Mouse (Mus musculus) intestine, embryonic 15.5 days (tissue): ENCODE data around the gene Lamtor2. TPM values are rescaled to one million over a fixed set of nuclear protein-coding genes. Genes with fewer than 3 reads are reported as not detected.
A peak's percentile ranks its signal among the peaks of the same experiment; 100 is the strongest.

Source experiments
- ATAC-seq: fragments of 200-750 bp; cut with Nextera tagmentation; 2 replicates; pipeline ENCODE4 v1.8.0; 2017; ENCODE audit warnings: moderate TSS enrichment, moderate library complexity
- H3K27ac ChIP-seq: fragments of 300-500 bp; sonication (generic); 2 replicates; pipeline ENCODE4 v1.5.1; 2015; ENCODE audit warnings: mild to moderate bottlenecking, inconsistent platforms
- H3K27me3 ChIP-seq: fragments of 300-500 bp; sonication (generic); replicated peaks from 2 replicates; pipeline ENCODE4 v1.6.1; 2015; ENCODE audit warnings: inconsistent platforms
- H3K36me3 ChIP-seq: fragments of 300-500 bp; sonication (generic); 2 replicates; pipeline ENCODE4 v1.6.1; 2015; ENCODE audit warnings: inconsistent platforms
- H3K4me1 ChIP-seq: fragments of 300-500 bp; sonication (generic); replicated peaks from 2 replicates; pipeline ENCODE4 v1.6.1; 2015; ENCODE audit warnings: inconsistent platforms
- H3K4me2 ChIP-seq: fragments of 300-500 bp; sonication (generic); replicated peaks from 2 replicates; pipeline ENCODE4 v1.6.1; 2015; ENCODE audit warnings: mild to moderate bottlenecking, inconsistent platforms
- H3K4me3 ChIP-seq: fragments of 300-500 bp; sonication (generic); replicated peaks from 2 replicates; pipeline ENCODE4 v1.5.1; 2015; ENCODE audit warnings: inconsistent platforms
- H3K9ac ChIP-seq: fragments of 300-500 bp; sonication (generic); 2 replicates; pipeline ENCODE4 v1.6.1; 2015; ENCODE audit warnings: inconsistent platforms
- H3K9me3 ChIP-seq: fragments of 300-500 bp; sonication (generic); 2 replicates; pipeline ENCODE4 v1.6.1; 2016; ENCODE audit warnings: inconsistent platforms
- WGBS: fragments of 180-500 bp; shearing (Covaris S2); methylation state at CpG from one replicate; pipeline ENCODE4 v1.1.7; 2015; 5-methylcytosine and 5-hydroxymethylcytosine counted together
- polyA plus RNA-seq: library from polyadenylated mRNA; unstranded; fragments of >200 nt; fragmentation: Nextera tagmentation; extraction: Ambion mirVana; gene quantifications from 2 replicates; pipeline ENCODE4 v1.2.1, GENCODE M21; 2015

The Lamtor2 gene
- polyA plus RNA-seq, 1 experiment from 2014 or later, result 188 TPM

- WGBS, result 72% methylated on average over 10 of the region's 10 CpGs
- peak overlapping the region; percentile 41; the same call in 1 of the 2 replicates for H3K27ac ChIP-seq
- H3K9me3 ChIP-seq, result no peaks in the 10 kb centered on the region
- peaks cover 55% of the 10 kb centered on the region for H3K4me1 ChIP-seq
- ATAC-seq, result 0 out of 2 replicates have a peak, but pooled peaks have one; percentile 11
- no peak overlapping the region for H3K9ac ChIP-seq
- no peak overlapping the region for H3K4me2 ChIP-seq
- no peak overlapping the region for H3K4me3 ChIP-seq
- no peaks in the 10 kb centered on the region for H3K27me3 ChIP-seq
- H3K36me3 ChIP-seq, result no peaks in the 10 kb centered on the region
Measured at GRCm38 (mm10) chr3:88514231-88515094, 38.4 kb downstream of the Lamtor2 start.

- H3K36me3 ChIP-seq, result no peaks in the 10 kb centered on the region
- ATAC-seq, result no peak
- H3K4me3 ChIP-seq, result no peak overlapping the region
- H3K9me3 ChIP-seq, result no peaks in the 10 kb centered on the region
- H3K4me1 ChIP-seq, result peaks cover 58% of the 10 kb centered on the region
- 68% methylated on average over 7 of the region's 7 CpGs for WGBS
- no peak overlapping the region for H3K9ac ChIP-seq
- H3K4me2 ChIP-seq, result no peak overlapping the region
- peak overlapping the region; percentile 41 for H3K27ac ChIP-seq
- no peaks in the 10 kb centered on the region for H3K27me3 ChIP-seq
Measured at GRCm38 (mm10) chr3:88513546-88514115, 39.2 kb downstream of the Lamtor2 start.

GRCm38 (mm10) chr3:88512896-88513545, 39.9 kb downstream of the Lamtor2 start:
- Histone ChIP-seq H3K4me2 (peak overlapping the region; percentile 31; the same call in 1 of the 2 replicates), H3K36me3 (no peaks in the 10 kb centered on the region), H3K4me3 (no peak overlapping the region), H3K9ac (no peak overlapping the region; the same call in 1 of the 2 replicates), H3K27me3 (no peaks in the 10 kb centered on the region), H3K4me1 (peaks cover 58% of the 10 kb centered on the region), H3K9me3 (no peaks in the 10 kb centered on the region), H3K27ac (peak overlapping the region; percentile 51)
- ATAC-seq, result no peak
- WGBS, result 36% methylated on average over 12 of the region's 15 CpGs

- Histone ChIP-seq H3K27me3 (no peaks in the 10 kb centered on the region), H3K4me3 (no peak overlapping the region), H3K36me3 (no peaks in the 10 kb centered on the region), H3K9me3 (no peaks in the 10 kb centered on the region), H3K9ac (no peak overlapping the region; the same call in 1 of the 2 replicates), H3K27ac (peak overlapping the region; percentile 51), H3K4me1 (peaks cover 58% of the 10 kb centered on the region), H3K4me2 (peak overlapping the region; percentile 31; the same call in 1 of the 2 replicates)
- peak; percentile 10; the same call in 1 of the 2 replicates for ATAC-seq
- 41% methylated on average over 6 of the region's 6 CpGs for WGBS
Measured at GRCm38 (mm10) chr3:88512141-88512895, 40.6 kb downstream of the Lamtor2 start.

GRCm38 (mm10) chr3:88511559-88511958, 41.3 kb downstream of the Lamtor2 start:
- no peak overlapping the region for H3K4me3 ChIP-seq
- H3K9ac ChIP-seq, result no peak overlapping the region
- WGBS, result 40% methylated on average over 4 of the region's 4 CpGs
- no peaks in the 10 kb centered on the region for H3K36me3 ChIP-seq
- H3K4me1 ChIP-seq, result peaks cover 58% of the 10 kb centered on the region
- H3K4me2 ChIP-seq, result no peak overlapping the region
- H3K27ac ChIP-seq, result peak overlapping the region; percentile 51; the same call in 1 of the 2 replicates
- no peak for ATAC-seq
- no peaks in the 10 kb centered on the region for H3K9me3 ChIP-seq
- H3K27me3 ChIP-seq, result 0 out of 2 replicates have a peak, but pooled peaks cover 2% of the 10 kb centered on the region

GRCm38 (mm10) chr3:88510421-88511289, 42.2 kb downstream of the Lamtor2 start:
- Histone ChIP-seq H3K4me1 (peaks cover 56% of the 10 kb centered on the region), H3K4me2 (peak overlapping the region; percentile 74), H3K9me3 (no peaks in the 10 kb centered on the region), H3K4me3 (peak overlapping the region; percentile 38), H3K9ac (peak overlapping the region; percentile 48; the same call in 1 of the 2 replicates), H3K27ac (peak overlapping the region; percentile 90), H3K36me3 (no peaks in the 10 kb centered on the region), H3K27me3 (0 out of 2 replicates have a peak, but pooled peaks cover 2% of the 10 kb centered on the region)
- no peak for ATAC-seq
- WGBS, result 46% methylated on average over 13 of the region's 13 CpGs

- H3K4me2 ChIP-seq, result peak within 1 kb of the TSS; percentile 74
- no peaks in the 10 kb centered on the region for H3K9me3 ChIP-seq
- H3K36me3 ChIP-seq, result no peaks in the 10 kb centered on the region
- peak; percentile 93 for ATAC-seq
- H3K27me3 ChIP-seq, result 0 out of 2 replicates have a peak, but pooled peaks cover 2% of the 10 kb centered on the region
- under 1% methylated on average over 31 of the region's 31 CpGs for WGBS
- peak within 1 kb of the TSS; percentile 90 for H3K27ac ChIP-seq
- H3K4me1 ChIP-seq, result peaks cover 51% of the 10 kb centered on the region
- H3K9ac ChIP-seq, result peak within 1 kb of the TSS; percentile 48
- H3K4me3 ChIP-seq, result peak within 1 kb of the TSS; percentile 38
Measured at GRCm38 (mm10) chr3:88509692-88510420, 43.0 kb downstream of the Lamtor2 start, which contains the start of gene Lmna. TSS of gene Lmna (minus strand) at chr3:88509956.

GRCm38 (mm10) chr3:88509250-88509649, 43.6 kb downstream of the Lamtor2 start:
- Histone ChIP-seq H3K4me3 (peak overlapping the region; percentile 38), H3K27ac (peak overlapping the region; percentile 90), H3K4me1 (peaks cover 47% of the 10 kb centered on the region), H3K27me3 (0 out of 2 replicates have a peak, but pooled peaks cover 2% of the 10 kb centered on the region), H3K36me3 (no peaks in the 10 kb centered on the region), H3K4me2 (peak overlapping the region; percentile 74), H3K9me3 (no peaks in the 10 kb centered on the region), H3K9ac (peak overlapping the region; percentile 33; the same call in 1 of the 2 replicates)
- no peak for ATAC-seq
- 64% methylated on average over 3 of the region's 3 CpGs for WGBS

- Histone ChIP-seq H3K4me1 (peaks cover 39% of the 10 kb centered on the region), H3K27me3 (0 out of 2 replicates have a peak, but pooled peaks cover 2% of the 10 kb centered on the region), H3K27ac (no peak overlapping the region), H3K4me2 (no peak overlapping the region), H3K9me3 (no peaks in the 10 kb centered on the region), H3K36me3 (no peaks in the 10 kb centered on the region), H3K9ac (no peak overlapping the region), H3K4me3 (no peak overlapping the region)
- 57% methylated on average over 7 of the region's 7 CpGs for WGBS
- ATAC-seq, result no peak
Measured at GRCm38 (mm10) chr3:88505765-88506164, 47.1 kb downstream of the Lamtor2 start.

- WGBS, result 76% methylated on average over 6 of the region's 6 CpGs
Measured at GRCm38 (mm10) chr3:88505081-88505480, 47.8 kb downstream of the Lamtor2 start.

More at GRCm38 (mm10) chr3:88505081-88505480, 47.8 kb downstream of the Lamtor2 start:
- Histone ChIP-seq H3K9me3 (no peaks in the 10 kb centered on the region), H3K4me1 (peaks cover 39% of the 10 kb centered on the region), H3K4me2 (no peak overlapping the region), H3K27ac (no peak overlapping the region), H3K36me3 (no peaks in the 10 kb centered on the region), H3K27me3 (0 out of 2 replicates have a peak, but pooled peaks cover 2% of the 10 kb centered on the region), H3K9ac (no peak overlapping the region), H3K4me3 (no peak overlapping the region)
- no peak for ATAC-seq
